Mouse (Mus musculus) small intestine, adult 2 months (tissue): ENCODE data around the gene Vsig10l.

Experiments used
- CTCF ChIP-seq: fragments of 200-500 bp; IDR thresholded peaks from 2 replicates; pipeline ENCODE4 v1.5.1; 2012; ENCODE audit warnings: low read depth, mild to moderate bottlenecking, control low read depth, inconsistent platforms, low read length, moderate library complexity, mixed read lengths; ENCODE audit not compliant: insufficient replicate concordance, insufficient read length; ENCODE audit errors: extremely low read depth
- POLR2A ChIP-seq: fragments of 200-500 bp; IDR thresholded peaks from 2 replicates; pipeline ENCODE4 v1.6.1; 2012; ENCODE audit warnings: low read depth, mild to moderate bottlenecking, control low read depth, inconsistent platforms, low read length, moderate library complexity

DNA sequence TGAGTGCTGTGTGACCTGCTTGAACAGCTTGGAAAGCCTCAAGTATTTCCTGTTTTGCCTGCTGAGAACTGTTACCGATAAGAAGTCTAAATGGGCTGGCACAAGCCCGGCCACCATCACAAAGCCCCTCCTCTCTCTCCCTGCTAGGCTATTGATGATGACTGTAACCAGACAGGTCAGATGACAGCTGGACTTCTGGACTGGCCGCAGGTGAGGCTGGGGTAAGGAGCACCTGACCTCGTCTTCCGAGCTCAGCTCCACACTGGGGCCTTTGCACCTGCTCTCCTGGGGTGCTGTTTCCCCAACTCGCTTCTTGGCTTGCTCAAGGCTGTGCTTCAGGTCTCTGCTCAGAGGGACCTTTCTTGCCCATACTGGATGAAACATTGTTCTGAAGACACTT lies 8.6 kb upstream of the Vsig10l start:
- TF ChIP-seq POLR2A (no peak), CTCF (no peak)
